Mouse (Mus musculus): ENCODE measurements around the gene Adamtsl2. TPM values are rescaled to one million over a fixed set of nuclear protein-coding genes. Genes with fewer than 3 reads are reported as not detected.

The Adamtsl2 gene
- total RNA-seq, 1 experiment, result 0.36 TPM

DNA sequence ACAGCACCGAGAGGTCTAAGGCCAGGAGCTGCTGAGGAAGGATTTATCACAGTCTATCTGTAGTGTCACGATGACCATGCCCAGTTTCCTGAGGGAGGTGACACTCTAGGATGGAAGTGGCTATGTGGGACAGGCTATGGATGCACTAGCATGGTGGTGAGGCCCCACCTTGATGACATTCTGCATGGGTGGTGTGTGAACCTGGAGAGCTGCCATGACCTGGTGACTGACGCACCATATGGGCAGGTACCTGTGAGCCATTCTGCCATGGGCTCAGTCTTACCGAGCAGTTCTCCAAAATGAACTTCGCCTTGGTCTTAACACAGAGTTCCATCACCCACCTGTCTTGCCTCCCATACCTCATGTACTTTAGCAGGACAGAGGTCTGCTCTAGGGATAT, 8.4 kb downstream of the Adamtsl2 start:
- Histone ChIP-seq H3K4me3 (ENCODE audit: insufficient read depth in 1 of 2, low read depth in 1 of 2, low read length in 2 of 2, poor library complexity in 1 of 2, severe bottlenecking in 1 of 2) (no peak overlapping the region), H3K4me1 (ENCODE audit: control insufficient read depth in 2 of 2, insufficient read depth in 2 of 2, low read length in 2 of 2, poor library complexity in 1 of 2) (no peaks in the 10 kb centered on the region), H3K9me3 (ENCODE audit: control insufficient read depth, insufficient read depth, low read depth, low read length) (no peaks in the 10 kb centered on the region), H3K27ac (ENCODE audit: insufficient read depth, low read depth, low read length, poor library complexity, severe bottlenecking) (no peak overlapping the region), H3K36me3 (ENCODE audit: control insufficient read depth, insufficient read depth, low read length, poor library complexity, severe bottlenecking) (no peaks in the 10 kb centered on the region), H3K9ac (ENCODE audit: insufficient read depth, low read depth, low read length, poor library complexity, severe bottlenecking) (no peak overlapping the region)
- no peak for DNase-seq (ENCODE audit: low read depth, low spot score)
- in situ Hi-C loops (cut with MboI; ENCODE audit: low sequenced_read_pairs in 2 of 2, unreplicated experiment in 2 of 2), result no loop called here
- no peak for TF ChIP-seq HCFC1 (IDR thresholded peaks at IDR 0.05; ENCODE audit: borderline replicate concordance, insufficient read depth, low read length)
- no peak for TF ChIP-seq MAFK (IDR thresholded peaks at IDR 0.05; ENCODE audit: insufficient read depth, low read depth, low read length)
- no peak for TF ChIP-seq ZC3H11A (IDR thresholded peaks at IDR 0.05; ENCODE audit: borderline replicate concordance, low read depth, low read length)
- no peak for TF ChIP-seq CHD2 (IDR thresholded peaks at IDR 0.05; ENCODE audit: low read depth, low read length)
- no peak for TF ChIP-seq ZNF384 (IDR thresholded peaks at IDR 0.05; ENCODE audit: low read depth, low read length)

DNA sequence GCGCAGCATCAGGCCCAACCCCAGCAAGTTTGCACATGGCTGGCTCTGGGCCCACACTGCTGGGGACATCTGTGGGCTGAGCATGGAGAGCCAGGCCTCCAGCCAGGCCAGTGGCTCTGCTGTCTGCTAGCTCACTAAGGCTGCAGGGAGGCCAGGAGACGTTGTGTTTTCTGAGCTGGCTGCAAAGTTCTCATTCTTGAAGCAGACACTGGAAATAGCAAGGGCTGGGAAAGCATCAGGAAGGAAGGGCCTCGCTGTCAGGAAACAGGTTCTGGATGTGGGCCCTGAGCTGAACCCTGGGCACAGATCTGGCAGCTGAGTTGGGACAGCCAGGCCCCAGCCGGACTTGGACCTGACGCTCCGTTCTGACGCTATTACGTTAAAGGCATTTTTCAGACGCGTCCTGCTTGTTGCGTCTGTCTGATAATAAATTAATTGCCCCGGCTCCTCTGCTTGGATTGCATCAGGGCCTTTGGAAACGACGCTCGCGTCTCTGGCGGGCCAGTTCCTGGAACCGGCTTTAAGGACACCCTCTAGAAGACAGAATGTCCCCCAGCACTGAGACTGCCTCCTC, 9.0 kb downstream of the Adamtsl2 start:
- H3K4me3 ChIP-seq (ENCODE audit: insufficient read depth in 1 of 2, low read depth in 1 of 2, low read length in 2 of 2, poor library complexity in 1 of 2, severe bottlenecking in 1 of 2), result no peak overlapping the region
- no peaks in the 10 kb centered on the region for H3K9me3 ChIP-seq (ENCODE audit: control insufficient read depth, insufficient read depth, low read depth, low read length)
- no peak overlapping the region for H3K27ac ChIP-seq (ENCODE audit: insufficient read depth, low read depth, low read length, poor library complexity, severe bottlenecking)
- in situ Hi-C loops (cut with MboI; ENCODE audit: low sequenced_read_pairs in 2 of 2, unreplicated experiment in 2 of 2), result no loop called here
- no peaks in the 10 kb centered on the region for H3K36me3 ChIP-seq (ENCODE audit: control insufficient read depth, insufficient read depth, low read length, poor library complexity, severe bottlenecking)
- DNase-seq (ENCODE audit: low read depth, low spot score), result no peak
- H3K9ac ChIP-seq (ENCODE audit: insufficient read depth, low read depth, low read length, poor library complexity, severe bottlenecking), result no peak overlapping the region
- H3K4me1 ChIP-seq (ENCODE audit: control insufficient read depth in 2 of 2, insufficient read depth in 2 of 2, low read length in 2 of 2, poor library complexity in 1 of 2), result no peaks in the 10 kb centered on the region
- TF ChIP-seq HCFC1 (IDR thresholded peaks at IDR 0.05; ENCODE audit: borderline replicate concordance, insufficient read depth, low read length) (no peak), MAFK (IDR thresholded peaks at IDR 0.05; ENCODE audit: insufficient read depth, low read depth, low read length) (no peak), ZC3H11A (IDR thresholded peaks at IDR 0.05; ENCODE audit: borderline replicate concordance, low read depth, low read length) (no peak), CHD2 (IDR thresholded peaks at IDR 0.05; ENCODE audit: low read depth, low read length) (no peak), ZNF384 (IDR thresholded peaks at IDR 0.05; ENCODE audit: low read depth, low read length) (no peak)

DNA sequence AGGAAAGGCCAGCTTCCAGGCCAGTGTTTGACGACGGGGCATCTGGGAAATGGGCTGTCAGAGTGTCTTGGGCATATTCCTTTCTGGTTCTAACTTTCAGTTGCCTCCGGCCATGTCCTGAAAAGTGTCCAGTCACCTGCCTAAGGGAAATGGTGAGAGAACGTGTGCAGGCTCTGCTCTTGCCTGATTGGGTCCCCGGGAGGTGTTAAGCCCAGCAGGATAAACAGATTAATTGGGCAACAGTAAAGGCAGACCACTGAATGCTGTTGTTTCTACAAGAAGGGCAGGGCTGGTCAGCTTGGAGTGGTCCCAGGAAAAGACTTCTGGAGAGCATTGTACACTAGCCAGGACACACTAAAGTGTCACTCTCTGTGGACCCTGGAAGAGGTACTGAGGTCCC, 9.5 kb downstream of the Adamtsl2 start:
- DNase-seq (ENCODE audit: low read depth, low spot score), result no peak
- TF ChIP-seq MAFK (IDR thresholded peaks at IDR 0.05; ENCODE audit: insufficient read depth, low read depth, low read length) (no peak), CHD2 (IDR thresholded peaks at IDR 0.05; ENCODE audit: low read depth, low read length) (no peak)
- Histone ChIP-seq H3K27ac (ENCODE audit: insufficient read depth, low read depth, low read length, poor library complexity, severe bottlenecking) (no peak overlapping the region), H3K4me1 (ENCODE audit: control insufficient read depth in 2 of 2, insufficient read depth in 2 of 2, low read length in 2 of 2, poor library complexity in 1 of 2) (no peaks in the 10 kb centered on the region), H3K9me3 (ENCODE audit: control insufficient read depth, insufficient read depth, low read depth, low read length) (no peaks in the 10 kb centered on the region), H3K4me3 (ENCODE audit: insufficient read depth in 1 of 2, low read depth in 1 of 2, low read length in 2 of 2, poor library complexity in 1 of 2, severe bottlenecking in 1 of 2) (no peak overlapping the region), H3K36me3 (ENCODE audit: control insufficient read depth, insufficient read depth, low read length, poor library complexity, severe bottlenecking) (no peaks in the 10 kb centered on the region), H3K9ac (ENCODE audit: insufficient read depth, low read depth, low read length, poor library complexity, severe bottlenecking) (no peak overlapping the region)
- in situ Hi-C loops (cut with MboI; ENCODE audit: low sequenced_read_pairs in 2 of 2, unreplicated experiment in 2 of 2), result no loop called here

DNA sequence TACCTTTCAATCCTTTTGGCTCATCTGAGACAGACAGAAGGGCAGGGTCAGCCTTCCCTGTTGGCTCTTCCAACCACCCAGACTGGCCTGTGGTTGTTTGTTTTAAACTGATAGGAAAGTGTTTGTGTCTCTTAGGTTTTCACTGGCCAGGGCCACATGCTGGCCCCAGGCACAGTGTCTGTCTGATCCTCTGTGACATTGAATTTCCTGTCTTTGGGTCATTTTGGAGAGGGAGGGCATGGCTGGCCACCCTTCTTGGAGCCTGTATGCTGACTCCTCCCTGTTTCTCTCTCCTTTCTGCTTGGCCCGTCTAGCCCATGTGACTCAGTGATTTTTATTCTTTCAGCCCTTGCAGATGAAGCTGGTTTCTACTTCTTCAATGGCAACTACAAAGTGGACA, 10.1 kb downstream of the Adamtsl2 start:
- Histone ChIP-seq H3K36me3 (ENCODE audit: control insufficient read depth, insufficient read depth, low read length, poor library complexity, severe bottlenecking) (no peaks in the 10 kb centered on the region), H3K9ac (ENCODE audit: insufficient read depth, low read depth, low read length, poor library complexity, severe bottlenecking) (no peak overlapping the region), H3K4me3 (ENCODE audit: insufficient read depth in 1 of 2, low read depth in 1 of 2, low read length in 2 of 2, poor library complexity in 1 of 2, severe bottlenecking in 1 of 2) (no peak overlapping the region), H3K9me3 (ENCODE audit: control insufficient read depth, insufficient read depth, low read depth, low read length) (no peaks in the 10 kb centered on the region), H3K27ac (ENCODE audit: insufficient read depth, low read depth, low read length, poor library complexity, severe bottlenecking) (no peak overlapping the region), H3K4me1 (ENCODE audit: control insufficient read depth in 2 of 2, insufficient read depth in 2 of 2, low read length in 2 of 2, poor library complexity in 1 of 2) (no peaks in the 10 kb centered on the region)
- TF ChIP-seq ZNF384 (IDR thresholded peaks at IDR 0.05; ENCODE audit: low read depth, low read length), result no peak
- TF ChIP-seq CHD2 (IDR thresholded peaks at IDR 0.05; ENCODE audit: low read depth, low read length), result no peak
- TF ChIP-seq ZC3H11A (IDR thresholded peaks at IDR 0.05; ENCODE audit: borderline replicate concordance, low read depth, low read length), result no peak
- TF ChIP-seq HCFC1 (IDR thresholded peaks at IDR 0.05; ENCODE audit: borderline replicate concordance, insufficient read depth, low read length), result no peak
- DNase-seq (ENCODE audit: low read depth, low spot score), result no peak
- in situ Hi-C loops (cut with MboI; ENCODE audit: low sequenced_read_pairs in 2 of 2, unreplicated experiment in 2 of 2), result no loop called here

DNA sequence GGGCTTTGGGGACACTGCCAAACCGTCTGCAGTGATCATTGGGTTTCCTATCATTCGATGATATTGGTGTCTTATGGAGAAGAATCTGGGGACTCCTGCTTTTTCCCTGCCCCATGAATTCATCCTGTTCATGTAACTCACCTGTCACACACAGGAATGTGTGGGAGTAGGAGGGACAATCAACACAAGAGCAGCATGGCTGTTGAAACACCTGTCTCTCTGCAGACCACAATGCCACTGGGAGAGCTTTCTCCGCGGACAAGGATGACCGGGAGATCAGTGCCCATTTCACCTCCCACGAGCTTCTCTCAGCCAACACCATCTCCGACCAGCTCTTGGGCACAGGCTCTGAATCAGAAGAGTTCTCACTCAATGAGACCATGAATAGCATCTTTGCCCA, 16.0 kb downstream of the Adamtsl2 start:
- no peaks in the 10 kb centered on the region for H3K36me3 ChIP-seq (ENCODE audit: control insufficient read depth, insufficient read depth, low read length, poor library complexity, severe bottlenecking)
- no peaks in the 10 kb centered on the region for H3K9me3 ChIP-seq (ENCODE audit: control insufficient read depth, insufficient read depth, low read depth, low read length)
- no peak overlapping the region for H3K4me3 ChIP-seq (ENCODE audit: insufficient read depth in 1 of 2, low read depth in 1 of 2, low read length in 2 of 2, poor library complexity in 1 of 2, severe bottlenecking in 1 of 2)
- H3K27ac ChIP-seq (ENCODE audit: insufficient read depth, low read depth, low read length, poor library complexity, severe bottlenecking), result no peak overlapping the region
- DNase-seq (ENCODE audit: low read depth, low spot score), result no peak
- no peak overlapping the region for H3K9ac ChIP-seq (ENCODE audit: insufficient read depth, low read depth, low read length, poor library complexity, severe bottlenecking)
- H3K4me1 ChIP-seq (ENCODE audit: control insufficient read depth in 2 of 2, insufficient read depth in 2 of 2, low read length in 2 of 2, poor library complexity in 1 of 2), result no peaks in the 10 kb centered on the region
- in situ Hi-C loops (cut with MboI; ENCODE audit: low sequenced_read_pairs in 2 of 2, unreplicated experiment in 2 of 2), result no loop called here
- TF ChIP-seq HCFC1 (IDR thresholded peaks at IDR 0.05; ENCODE audit: borderline replicate concordance, insufficient read depth, low read length), result no peak
- no peak for TF ChIP-seq ZNF384 (IDR thresholded peaks at IDR 0.05; ENCODE audit: low read depth, low read length)
- no peak for TF ChIP-seq CHD2 (IDR thresholded peaks at IDR 0.05; ENCODE audit: low read depth, low read length)
- TF ChIP-seq MAFK (IDR thresholded peaks at IDR 0.05; ENCODE audit: insufficient read depth, low read depth, low read length), result no peak
- TF ChIP-seq ZC3H11A (IDR thresholded peaks at IDR 0.05; ENCODE audit: borderline replicate concordance, low read depth, low read length), result no peak
